In genomic region chr12:29096033-29096913, GRCm38 (mm10) we compare ENCODE assay signal across 8 mouse cellular contexts.
DNase-seq lines count a peak whose midpoint lies in the region; ATAC-seq lines count a peak whose summit lies in the region.

No protein-coding gene starts in this region.

- peaks cover 36% of the 10 kb centered on the region for H3K4me1 ChIP-seq in midbrain, embryonic 13.5 days (replicated peaks)

- peak; percentile 96 for ATAC-seq in midbrain, embryonic 13.5 days

- H3K4me2 ChIP-seq in midbrain, embryonic 13.5 days (replicated peaks) = peak overlapping the region; percentile 37

- H3K27me3 ChIP-seq in midbrain, embryonic 13.5 days = no peaks in the 10 kb centered on the region

- H3K9ac ChIP-seq in midbrain, embryonic 13.5 days (replicated peaks) = no peak overlapping the region

- intact Hi-C loops in heart, postnatal 14 days (cut with DNase I) = no loop called here

- peak overlapping the region; percentile 91 for H3K27ac ChIP-seq in midbrain, embryonic 13.5 days

- H3K4me3 ChIP-seq in midbrain, embryonic 13.5 days (replicated peaks) = no peak overlapping the region

- H3K36me3 ChIP-seq in midbrain, embryonic 13.5 days = no peaks in the 10 kb centered on the region

- WGBS in midbrain, embryonic 13.5 days = 3% methylated on average over 16 of the region's 16 CpGs

- H3K9me3 ChIP-seq in midbrain, embryonic 13.5 days = no peaks in the 10 kb centered on the region

- DNase-seq in heart, adult 11 months = peak; percentile 85
- no peak for DNase-seq in heart, postnatal 14 days
- DNase-seq in ZHBTc4 (ENCODE audit: low read depth, low spot score) = peak; percentile 98
- DNase-seq in frontal cortex, postnatal 10 days (ENCODE audit: low spot score in 2 of 2) = peak; percentile 56 to 65
- DNase-seq in kidney, postnatal 36 days = peak; percentile 21 to 50
- peak; percentile 43 for DNase-seq in testis, postnatal 10 days (ENCODE audit: low spot score)
- DNase-seq in gastrocnemius, adult 18-20 months (ENCODE audit: low spot score) = no peak

Comparison
In these comparisons a context has a peak if more than half of its experiments do, and no peak if none do; other contexts are left out.
1. DNase-seq: peak in heart, adult 11 months (single experiment), ZHBTc4 (single experiment), frontal cortex, postnatal 10 days (2 of 2), kidney, postnatal 36 days (2 of 2) and testis, postnatal 10 days (single experiment); none in heart, postnatal 14 days (0 of 2) and gastrocnemius, adult 18-20 months (single experiment).